Mouse (Mus musculus) forebrain, embryonic 13.5 days (tissue): ENCODE measurements around the gene Arpc4. TPM values are rescaled to one million over a fixed set of nuclear protein-coding genes. Genes with fewer than 3 reads are reported as not detected.
A peak's percentile ranks its signal among the peaks of the same experiment; 100 is the strongest.

Experiments used
- ATAC-seq: fragments of 200-750 bp; cut with Nextera tagmentation; 2 replicates; pipeline ENCODE4 v1.8.0; 2017
- H3K27ac ChIP-seq: fragments of 300-500 bp; sonication (generic); 2 replicates; pipeline ENCODE4 v1.5.1; 2015; ENCODE audit warnings: inconsistent platforms, mild to moderate bottlenecking, moderate library complexity
- H3K27me3 ChIP-seq: fragments of 300-500 bp; sonication (generic); 2 replicates; pipeline ENCODE4 v1.6.1; 2015; ENCODE audit warnings: mild to moderate bottlenecking, inconsistent platforms
- H3K36me3 ChIP-seq: fragments of 300-500 bp; sonication (generic); 2 replicates; pipeline ENCODE4 v1.6.1; 2015; ENCODE audit warnings: mild to moderate bottlenecking, inconsistent platforms; ENCODE audit not compliant: poor library complexity, severe bottlenecking
- H3K4me1 ChIP-seq: fragments of 300-500 bp; sonication (generic); 2 replicates; pipeline ENCODE4 v1.6.1; 2015; ENCODE audit warnings: inconsistent platforms
- H3K4me2 ChIP-seq: fragments of 300-500 bp; sonication (generic); 2 replicates; pipeline ENCODE4 v1.6.1; 2015; ENCODE audit warnings: inconsistent platforms, mild to moderate bottlenecking, moderate library complexity
- H3K4me3 ChIP-seq: fragments of 300-500 bp; sonication (generic); 2 replicates; pipeline ENCODE4 v1.5.1; 2015; ENCODE audit warnings: mild to moderate bottlenecking, inconsistent platforms
- H3K9ac ChIP-seq: fragments of 300-500 bp; sonication (generic); 2 replicates; pipeline ENCODE4 v1.6.1; 2015; ENCODE audit warnings: mild to moderate bottlenecking, inconsistent platforms
- H3K9me3 ChIP-seq: fragments of 300-500 bp; sonication (generic); replicated peaks from 2 replicates; pipeline ENCODE4 v1.6.1; 2016; ENCODE audit warnings: inconsistent platforms
- WGBS: fragments of 180-500 bp; shearing (Covaris S2); methylation state at CpG from one replicate; pipeline ENCODE4 v1.1.7; 2015; 5-methylcytosine and 5-hydroxymethylcytosine counted together
- polyA plus RNA-seq: library from polyadenylated mRNA; unstranded; fragments of >200 nt; fragmentation: Nextera tagmentation; extraction: Ambion mirVana; gene quantifications from 2 replicates; pipeline ENCODE4 v1.2.1, GENCODE M21; 2015

The Arpc4 gene
- polyA plus RNA-seq, 1 experiment from 2014 or later: 368 TPM

GRCm38 (mm10) chr6:113390715-113391114 is 12.8 kb downstream of the Arpc4 start:
- peaks cover 20% of the 10 kb centered on the region for H3K4me1 ChIP-seq
- 90% methylated on average over 3 of the region's 3 CpGs for WGBS
- no peak overlapping the region for H3K27ac ChIP-seq
- no peak overlapping the region for H3K4me3 ChIP-seq
- no peak overlapping the region for H3K9ac ChIP-seq
- H3K9me3 ChIP-seq: 0 out of 2 replicates have a peak, but pooled peaks cover 4% of the 10 kb centered on the region
- no peak overlapping the region for H3K4me2 ChIP-seq
- H3K36me3 ChIP-seq: peaks cover 64% of the 10 kb centered on the region
- H3K27me3 ChIP-seq: no peaks in the 10 kb centered on the region
- ATAC-seq: no peak

DNA sequence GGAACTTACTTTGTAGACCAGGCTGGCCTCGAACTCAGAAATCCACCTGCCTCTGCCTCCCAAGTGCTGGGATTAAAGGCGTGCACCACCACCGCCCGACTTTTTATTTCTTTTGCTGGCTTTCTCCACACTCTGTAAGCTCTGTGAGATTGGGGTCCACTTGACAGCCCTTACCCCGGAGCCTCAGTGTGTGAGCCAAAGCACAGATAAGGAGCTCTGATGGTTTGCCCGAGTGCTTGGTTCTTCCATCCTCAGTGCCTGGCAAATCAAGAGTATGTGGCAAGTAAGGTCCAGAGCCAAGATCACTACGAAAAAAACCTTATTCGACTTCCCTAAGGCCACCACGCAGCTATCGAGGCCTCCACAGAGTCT is 14.1 kb downstream of the Arpc4 start:
- Histone ChIP-seq H3K27ac (peak overlapping the region; percentile 52), H3K4me1 (peaks cover 20% of the 10 kb centered on the region), H3K4me2 (peak overlapping the region; percentile 85), H3K36me3 (peaks cover 52% of the 10 kb centered on the region), H3K4me3 (peak overlapping the region; percentile 48), H3K9me3 (0 out of 2 replicates have a peak, but pooled peaks cover 4% of the 10 kb centered on the region), H3K9ac (peak overlapping the region; percentile 74), H3K27me3 (no peaks in the 10 kb centered on the region)
- 24% methylated on average over 10 of the region's 10 CpGs for WGBS
- ATAC-seq: peak; percentile 25

DNA sequence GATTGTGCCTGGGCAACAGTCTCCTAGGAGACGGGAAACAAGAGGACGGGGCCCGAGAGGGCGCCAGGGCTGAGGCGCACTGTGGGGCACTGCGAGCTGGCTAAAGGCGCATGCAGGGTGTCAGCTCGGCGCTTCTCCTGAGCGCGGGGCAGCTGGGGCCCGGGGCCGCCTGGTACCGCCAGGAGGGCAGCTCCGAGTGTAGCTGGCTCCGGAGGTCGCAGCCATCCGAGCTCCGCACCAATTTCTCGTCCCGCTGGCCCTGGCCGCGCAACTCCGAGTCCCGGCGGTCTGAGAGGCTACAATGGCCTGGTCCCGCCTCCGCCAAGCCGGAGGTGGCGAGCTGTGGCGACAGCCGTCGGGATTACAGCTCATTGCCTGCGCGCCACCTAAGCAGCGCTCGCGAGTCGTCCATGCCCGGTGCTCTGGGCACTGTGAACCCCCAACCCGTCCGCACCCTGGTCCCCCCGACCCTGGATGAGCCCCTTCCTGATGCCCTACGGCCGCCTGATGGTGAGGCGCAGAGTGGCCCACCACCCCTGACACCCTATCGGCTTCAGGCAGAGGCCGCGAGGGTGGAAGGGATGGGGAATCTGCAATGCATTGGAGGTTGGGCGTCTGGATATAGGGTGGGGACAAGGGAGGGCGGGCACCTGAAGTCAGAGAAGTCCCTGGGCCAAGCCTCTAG is 14.6 kb downstream of the Arpc4 start:
- peak overlapping the region; percentile 85 for H3K4me2 ChIP-seq
- H3K36me3 ChIP-seq: peaks cover 47% of the 10 kb centered on the region
- peak overlapping the region; percentile 48 for H3K4me3 ChIP-seq
- no peaks in the 10 kb centered on the region for H3K27me3 ChIP-seq
- H3K4me1 ChIP-seq: peaks cover 20% of the 10 kb centered on the region
- under 1% methylated on average over 45 of the region's 51 CpGs for WGBS
- 0 out of 2 replicates have a peak, but pooled peaks cover 4% of the 10 kb centered on the region for H3K9me3 ChIP-seq
- peak; percentile 92 for ATAC-seq
- H3K27ac ChIP-seq: peak overlapping the region; percentile 52
- peak overlapping the region; percentile 74 for H3K9ac ChIP-seq

DNA sequence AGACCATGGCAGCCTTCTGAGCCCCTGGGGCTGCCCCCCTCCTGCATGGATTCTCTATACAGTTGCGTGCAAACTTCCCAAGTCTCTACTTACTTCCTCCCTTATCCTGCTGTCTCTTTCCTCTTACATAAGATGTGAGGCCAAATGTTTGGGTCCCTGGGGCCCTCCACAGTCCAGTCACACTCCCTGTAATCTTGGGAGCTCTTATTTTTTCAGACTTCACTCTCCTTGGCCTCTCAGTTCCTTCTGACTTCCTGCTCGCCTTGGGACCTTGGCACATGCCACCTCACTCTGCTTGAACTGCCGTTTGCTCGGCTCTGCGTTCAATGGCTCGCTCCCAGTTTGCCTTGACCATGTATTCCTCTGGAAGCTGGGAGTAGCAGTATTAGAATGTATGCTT is 16.0 kb downstream of the Arpc4 start:
- Histone ChIP-seq H3K27me3 (no peaks in the 10 kb centered on the region), H3K4me3 (no peak overlapping the region), H3K27ac (no peak overlapping the region), H3K9me3 (0 out of 2 replicates have a peak, but pooled peaks cover 4% of the 10 kb centered on the region), H3K36me3 (peaks cover 42% of the 10 kb centered on the region), H3K4me1 (peaks cover 20% of the 10 kb centered on the region), H3K4me2 (no peak overlapping the region), H3K9ac (no peak overlapping the region)
- no peak for ATAC-seq
- 89% methylated on average over 6 of the region's 6 CpGs for WGBS

DNA sequence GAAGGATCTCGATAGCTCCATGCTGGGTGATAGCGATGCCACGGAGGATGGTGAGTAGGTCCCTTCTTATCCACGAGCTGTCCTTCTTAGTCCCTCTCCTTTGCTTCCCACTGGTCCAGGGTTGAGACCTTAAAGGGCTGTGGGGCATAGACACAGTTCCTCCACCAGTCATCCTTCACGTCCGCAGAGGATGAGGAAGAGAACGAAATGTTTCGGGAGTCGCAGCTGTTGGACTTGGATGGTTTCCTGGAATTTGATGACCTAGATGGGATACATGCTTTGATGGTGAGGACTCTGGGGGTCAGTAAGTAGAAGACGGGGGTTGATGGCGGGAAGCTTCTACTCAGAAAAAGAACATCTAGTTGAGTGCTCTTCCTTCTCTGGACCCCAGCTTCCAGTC is 16.9 kb downstream of the Arpc4 start:
- peaks cover 20% of the 10 kb centered on the region for H3K4me1 ChIP-seq
- no peak overlapping the region for H3K4me2 ChIP-seq
- no peak for ATAC-seq
- H3K27me3 ChIP-seq: no peaks in the 10 kb centered on the region
- H3K27ac ChIP-seq: no peak overlapping the region
- H3K9ac ChIP-seq: no peak overlapping the region
- H3K4me3 ChIP-seq: no peak overlapping the region
- peaks cover 34% of the 10 kb centered on the region for H3K36me3 ChIP-seq
- WGBS: 96% methylated on average over 11 of the region's 11 CpGs
- H3K9me3 ChIP-seq: 0 out of 2 replicates have a peak, but pooled peaks cover 4% of the 10 kb centered on the region

DNA sequence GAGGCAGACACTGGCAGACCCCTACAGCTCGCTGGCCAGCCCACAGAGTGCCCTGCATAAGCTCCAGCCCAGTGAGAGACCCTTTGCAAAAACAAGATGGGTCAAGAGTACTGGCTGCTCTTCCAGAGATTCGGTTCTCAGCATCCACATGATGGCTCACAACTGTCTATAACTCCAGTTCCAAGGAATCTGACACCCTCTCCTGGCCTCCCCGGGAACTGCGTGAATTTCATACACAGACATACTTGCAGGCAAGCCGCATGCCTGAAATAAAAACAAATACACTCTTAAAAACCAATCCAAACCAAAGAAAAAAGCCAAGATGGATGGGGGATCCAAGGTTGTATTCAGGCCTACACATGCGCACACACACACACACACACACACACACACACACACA is 17.6 kb downstream of the Arpc4 start:
- WGBS: 93% methylated on average over 6 of the region's 6 CpGs
- ATAC-seq: no peak

GRCm38 (mm10) chr6:113396270-113397030 is 18.5 kb downstream of the Arpc4 start:
- Histone ChIP-seq H3K9me3 (0 out of 2 replicates have a peak, but pooled peaks cover 4% of the 10 kb centered on the region), H3K4me1 (peaks cover 18% of the 10 kb centered on the region), H3K36me3 (peaks cover 21% of the 10 kb centered on the region), H3K27me3 (no peaks in the 10 kb centered on the region), H3K4me3 (no peak overlapping the region), H3K27ac (no peak overlapping the region), H3K4me2 (no peak overlapping the region), H3K9ac (no peak overlapping the region)
- ATAC-seq: no peak
- 83% methylated on average over 10 of the region's 10 CpGs for WGBS

More for the DNA sequence above, 17.6 kb downstream of the Arpc4 start:
- Histone ChIP-seq H3K4me2 (no peak overlapping the region), H3K4me3 (no peak overlapping the region), H3K36me3 (peaks cover 27% of the 10 kb centered on the region), H3K4me1 (peaks cover 20% of the 10 kb centered on the region), H3K9me3 (0 out of 2 replicates have a peak, but pooled peaks cover 4% of the 10 kb centered on the region), H3K9ac (no peak overlapping the region), H3K27me3 (no peaks in the 10 kb centered on the region), H3K27ac (no peak overlapping the region)

DNA sequence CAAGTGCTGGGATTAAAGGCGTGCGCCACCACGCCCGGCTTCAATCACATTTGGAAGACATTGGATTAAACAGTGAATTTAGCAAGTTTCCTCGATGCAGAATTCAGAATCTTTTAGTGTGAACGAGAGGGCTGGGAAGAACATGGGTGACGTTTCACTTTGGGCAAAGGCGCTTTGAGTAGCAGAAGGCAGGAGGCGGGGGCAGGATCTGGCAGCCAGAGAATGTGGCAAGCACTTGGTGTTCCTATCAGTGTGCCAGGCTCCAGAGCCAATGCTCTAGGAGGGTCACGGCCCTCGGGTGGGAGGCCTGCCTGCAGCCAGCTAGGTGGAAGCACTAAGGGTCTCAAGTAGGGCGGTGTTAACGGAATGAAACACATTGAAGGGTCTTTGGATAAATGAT is 24.2 kb downstream of the Arpc4 start:
- no peak overlapping the region for H3K9ac ChIP-seq
- H3K36me3 ChIP-seq: peaks cover 16% of the 10 kb centered on the region
- H3K4me1 ChIP-seq: no peaks in the 10 kb centered on the region
- 91% methylated on average over 13 of the region's 13 CpGs for WGBS
- ATAC-seq: no peak
- H3K4me3 ChIP-seq: no peak overlapping the region
- H3K27me3 ChIP-seq: no peaks in the 10 kb centered on the region
- no peak overlapping the region for H3K27ac ChIP-seq
- no peak overlapping the region for H3K4me2 ChIP-seq
- no peaks in the 10 kb centered on the region for H3K9me3 ChIP-seq

GRCm38 (mm10) chr6:113404649-113405448 is 26.9 kb downstream of the Arpc4 start:
- Histone ChIP-seq H3K4me1 (no peaks in the 10 kb centered on the region), H3K4me2 (no peak overlapping the region), H3K9me3 (no peaks in the 10 kb centered on the region), H3K27ac (no peak overlapping the region), H3K27me3 (no peaks in the 10 kb centered on the region), H3K36me3 (peaks cover 20% of the 10 kb centered on the region), H3K4me3 (no peak overlapping the region), H3K9ac (no peak overlapping the region)
- WGBS: 78% methylated on average over 12 of the region's 12 CpGs
- ATAC-seq: no peak

- H3K4me3 ChIP-seq: no peak overlapping the region
- no peak for ATAC-seq
- 89% methylated on average over 6 of the region's 6 CpGs for whole genome bisulfite sequencing
- H3K4me2 ChIP-seq: no peak overlapping the region
- H3K9ac ChIP-seq: no peak overlapping the region
- no peaks in the 10 kb centered on the region for H3K27me3 ChIP-seq
- no peaks in the 10 kb centered on the region for H3K9me3 ChIP-seq
- H3K4me1 ChIP-seq: no peaks in the 10 kb centered on the region
- no peak overlapping the region for H3K27ac ChIP-seq
- H3K36me3 ChIP-seq: peaks cover 20% of the 10 kb centered on the region
Observed at GRCm38 (mm10) chr6:113405483-113405882, 27.6 kb downstream of the Arpc4 start.

GRCm38 (mm10) chr6:113406683-113407082 is 28.8 kb downstream of the Arpc4 start:
- WGBS: 80% methylated on average over 9 of the region's 9 CpGs
- Histone ChIP-seq H3K27ac (no peak overlapping the region), H3K27me3 (no peaks in the 10 kb centered on the region), H3K4me1 (no peaks in the 10 kb centered on the region), H3K36me3 (peaks cover 20% of the 10 kb centered on the region), H3K9ac (no peak overlapping the region), H3K4me3 (no peak overlapping the region), H3K4me2 (no peak overlapping the region), H3K9me3 (no peaks in the 10 kb centered on the region)
- ATAC-seq: no peak

DNA sequence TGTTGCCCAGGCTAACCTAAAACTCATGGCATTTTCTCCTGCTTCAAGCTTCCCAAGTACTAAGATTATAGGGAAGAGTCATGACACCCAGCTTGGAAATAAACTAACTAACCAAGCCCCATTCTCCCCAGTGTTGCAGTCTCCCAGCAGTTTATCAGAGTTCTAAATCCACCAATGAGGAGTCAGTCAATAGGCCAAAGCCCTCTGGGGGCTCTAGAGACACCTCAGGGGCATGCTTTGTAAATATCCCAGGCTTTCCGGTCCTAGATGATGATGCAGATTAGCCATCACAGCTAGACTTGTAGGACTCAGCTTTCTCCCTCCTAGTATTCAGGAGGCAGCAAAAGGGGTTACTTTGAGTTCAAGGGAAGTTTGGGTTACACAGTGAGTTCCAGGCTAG is 32.1 kb downstream of the Arpc4 start:
- no peaks in the 10 kb centered on the region for H3K4me1 ChIP-seq
- 74% methylated on average over 1 of the region's 1 CpGs for WGBS
- peaks cover 31% of the 10 kb centered on the region for H3K36me3 ChIP-seq

More for the DNA sequence above, 32.1 kb downstream of the Arpc4 start:
- no peak for ATAC-seq
- Histone ChIP-seq H3K4me3 (no peak overlapping the region), H3K4me2 (no peak overlapping the region), H3K9ac (no peak overlapping the region), H3K27me3 (no peaks in the 10 kb centered on the region), H3K27ac (no peak overlapping the region), H3K9me3 (no peaks in the 10 kb centered on the region)
